Mouse (Mus musculus): Measurements from ENCODE around the gene Arhgdib.

DNA sequence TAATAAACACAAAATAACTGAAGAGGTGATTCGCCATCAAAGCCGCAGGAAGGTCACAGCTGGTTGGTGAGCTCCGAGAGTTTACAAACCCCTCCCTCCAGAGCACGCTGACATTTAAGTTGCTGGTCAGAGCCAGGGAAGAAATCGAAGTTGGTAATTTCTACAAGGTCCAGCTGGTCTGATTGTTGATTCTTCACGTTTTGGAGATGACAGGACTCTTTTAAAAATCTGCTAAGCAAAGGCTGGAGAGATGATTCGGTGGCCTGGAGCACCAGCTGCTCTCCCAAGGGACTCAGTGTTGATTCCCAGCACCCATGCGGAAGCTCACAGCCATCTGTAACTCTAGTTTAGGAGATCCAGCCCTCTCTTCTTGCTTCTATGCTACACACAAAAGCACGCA, 5.3 kb downstream of the Arhgdib start:
- TF ChIP-seq CTCF (IDR thresholded peaks at IDR 0.05; ENCODE audit: borderline replicate concordance, insufficient read depth, low read depth, low read length) (no peak), POLR2A (IDR thresholded peaks at IDR 0.05; ENCODE audit: borderline replicate concordance, insufficient read depth, low read length) (no peak)
